Mouse (Mus musculus): ENCODE results near the gene Vmn2r24. TPM values are rescaled to one million over a fixed set of nuclear protein-coding genes. Genes with fewer than 3 reads are reported as not detected.

Gene Vmn2r24
- not detected in 2 replicates for polyA plus RNA-seq (2012; ENCODE audit: low replicate concordance)

GRCm38 (mm10) chr6:123778579-123778978 lies at the start of gene Vmn2r24:
Vmn2r24 (plus strand) TSS chr6:123778879.

GRCm38 (mm10) chr6:123853363-123853762 lies 74.7 kb downstream of the Vmn2r24 start, which contains the start of gene Vmn2r25:
Vmn2r25 (minus strand) TSS chr6:123853463.

Other genes starting within 250 kb of the Vmn2r24 start
- not detected in 2 replicates for gene Vmn2r21, start 245.5 kb upstream of the Vmn2r24 start, polyA plus RNA-seq (2012; ENCODE audit: low replicate concordance)
- not detected in 2 replicates for gene Vmn2r22, start 128.2 kb upstream of the Vmn2r24 start, polyA plus RNA-seq (2012; ENCODE audit: low replicate concordance)
- not detected in 2 replicates for gene Vmn2r23, start 76.2 kb upstream of the Vmn2r24 start, polyA plus RNA-seq (2012; ENCODE audit: low replicate concordance)
- not detected in 2 replicates for gene Vmn2r25, start 74.6 kb downstream of the Vmn2r24 start, polyA plus RNA-seq (2012; ENCODE audit: low replicate concordance)
- 0.02 TPM in 1 of 2 replicates, not detected in the other for gene Vmn2r26, start 245.7 kb downstream of the Vmn2r24 start, polyA plus RNA-seq (2012; ENCODE audit: low replicate concordance)